In genomic region chr8:61486923-61487529, GRCm38 (mm10) we compare ENCODE assay signal across 7 mouse cellular contexts. TPM values are rescaled to one million over a fixed set of nuclear protein-coding genes. Genes with fewer than 3 reads are reported as not detected.
DNase-seq lines count a peak whose midpoint lies in the region; ATAC-seq and TF ChIP-seq lines count a peak whose summit lies in the region.

No protein-coding gene starts in this region.

- H3K36me3 ChIP-seq in lung, postnatal 0 days (ENCODE audit: insufficient read depth, low read length), result no peaks in the 10 kb centered on the region
- H3K36me3 ChIP-seq in forebrain, embryonic 15.5 days, result no peaks in the 10 kb centered on the region
- H3K36me3 ChIP-seq in liver, embryonic 14.5 days (replicated peaks; ENCODE audit: control insufficient read depth, insufficient read depth, low read depth), result no peaks in the 10 kb centered on the region
- peaks cover 3% of the 10 kb centered on the region; the same call in 1 of the 2 replicates for H3K36me3 ChIP-seq in stomach, postnatal 0 days (ENCODE audit: control insufficient read depth, insufficient read depth, low read length)

- H3K27ac ChIP-seq in lung, postnatal 0 days (ENCODE audit: low read length), result 0 out of 2 replicates have a peak overlapping the region, but pooled peaks have one; percentile 99
- peak overlapping the region; percentile 95; the same call in 1 of the 2 replicates for H3K27ac ChIP-seq in forebrain, embryonic 15.5 days (replicated peaks)
- no peak overlapping the region for H3K27ac ChIP-seq in liver, embryonic 14.5 days
- H3K27ac ChIP-seq in stomach, postnatal 0 days (replicated peaks), result no peak overlapping the region; the same call in 1 of the 2 replicates

- no peaks in the 10 kb centered on the region for H3K27me3 ChIP-seq in lung, postnatal 0 days (replicated peaks; ENCODE audit: insufficient read depth, low read length)
- no peaks in the 10 kb centered on the region for H3K27me3 ChIP-seq in forebrain, embryonic 15.5 days
- H3K27me3 ChIP-seq in liver, embryonic 14.5 days (ENCODE audit: control insufficient read depth, insufficient read depth, low read length), result no peaks in the 10 kb centered on the region
- H3K27me3 ChIP-seq in stomach, postnatal 0 days (ENCODE audit: control insufficient read depth, insufficient read depth, low read length), result no peaks in the 10 kb centered on the region

- no peak for TF ChIP-seq CTCF in lung, postnatal 0 days (IDR thresholded peaks at IDR 0.05)
- TF ChIP-seq CTCF in lung, adult 2 months (IDR thresholded peaks at IDR 0.05; ENCODE audit: insufficient read depth, low read length), result no peak
- TF ChIP-seq CTCF in liver, embryonic 14.5 days (IDR thresholded peaks at IDR 0.05; ENCODE audit: low read depth), result no peak
- no peak for TF ChIP-seq CTCF in stomach, postnatal 0 days (IDR thresholded peaks at IDR 0.05; ENCODE audit: low read depth)

- no peaks in the 10 kb centered on the region for H3K4me1 ChIP-seq in lung, postnatal 0 days (ENCODE audit: insufficient read depth, low read depth, low read length)
- peaks cover 3% of the 10 kb centered on the region; the same call in 1 of the 2 replicates for H3K4me1 ChIP-seq in lung, adult 2 months (ENCODE audit: control insufficient read depth, insufficient read depth, low read length)
- H3K4me1 ChIP-seq in forebrain, embryonic 15.5 days, result peaks cover 9% of the 10 kb centered on the region
- peaks cover 0 to 5% of the 10 kb centered on the region in 2 experiments; a peak in 2 of 4 replicates for H3K4me1 ChIP-seq in liver, embryonic 14.5 days (replicated peaks; ENCODE audit: control insufficient read depth in 2 of 2, insufficient read depth in 2 of 2, low read length in 1 of 2)
- no peaks in the 10 kb centered on the region; the same call in 1 of the 2 replicates for H3K4me1 ChIP-seq in stomach, postnatal 0 days (replicated peaks; ENCODE audit: control insufficient read depth, insufficient read depth)

- no peak overlapping the region for H3K4me3 ChIP-seq in lung, postnatal 0 days (ENCODE audit: low read depth, low read length)
- no peak overlapping the region for H3K4me3 ChIP-seq in lung, adult 2 months (replicated peaks; ENCODE audit: extremely low read depth, low read depth, low read length)
- H3K4me3 ChIP-seq in forebrain, embryonic 15.5 days, result peak overlapping the region; percentile 89; the same call in 1 of the 2 replicates
- H3K4me3 ChIP-seq in liver, embryonic 14.5 days (ENCODE audit: insufficient read depth in 1 of 2, low read depth in 2 of 2, low read length in 2 of 2), result peak overlapping the region; percentile 68 to 70; a peak in 3 of 4 replicates
- no peak overlapping the region for H3K4me3 ChIP-seq in stomach, postnatal 0 days (ENCODE audit: low read depth, low read length)

- H3K9me3 ChIP-seq in lung, postnatal 0 days (ENCODE audit: low read length), result no peaks in the 10 kb centered on the region
- no peaks in the 10 kb centered on the region for H3K9me3 ChIP-seq in forebrain, embryonic 15.5 days
- no peaks in the 10 kb centered on the region for H3K9me3 ChIP-seq in liver, embryonic 14.5 days (ENCODE audit: control insufficient read depth, low read length)
- no peaks in the 10 kb centered on the region for H3K9me3 ChIP-seq in stomach, postnatal 0 days (ENCODE audit: control insufficient read depth, low read length)

- TF ChIP-seq POLR2A in lung, adult 2 months (IDR thresholded peaks at IDR 0.05; ENCODE audit: borderline replicate concordance, extremely low read depth, low read depth, low read length), result no peak

- WGBS in lung, postnatal 0 days, result 96% methylated on average over 2 of the region's 2 CpGs
- 93% methylated on average over 2 of the region's 2 CpGs for WGBS in lung, adult 2 months
- 99% methylated on average over 2 of the region's 2 CpGs for WGBS in forebrain, embryonic 15.5 days
- 86% methylated on average over 2 of the region's 2 CpGs for WGBS in liver, embryonic 14.5 days (ENCODE audit: insufficient replicate concordance)
- WGBS in stomach, postnatal 0 days, result 92% methylated on average over 2 of the region's 2 CpGs

- DNase-seq in lung, postnatal 0 days (ENCODE audit: low spot score), result no peak
- no peak for DNase-seq in lung, adult 2 months
- DNase-seq in liver, embryonic 14.5 days (ENCODE audit: low read depth in 3 of 3, low spot score in 3 of 3), result no peak
- DNase-seq in stomach, postnatal 0 days (ENCODE audit: low spot score), result no peak
- DNase-seq in layer of hippocampus, adult 9-10 months (ENCODE audit: low spot score), result no peak
- DNase-seq in layer of hippocampus, adult 9-11 months, result no peak

- H3K4me2 ChIP-seq in lung, postnatal 0 days (replicated peaks; ENCODE audit: low read depth, low read length), result no peak overlapping the region
- H3K4me2 ChIP-seq in forebrain, embryonic 15.5 days (replicated peaks), result no peak overlapping the region; the same call in 1 of the 2 replicates
- peak overlapping the region; percentile 69; the same call in 1 of the 2 replicates for H3K4me2 ChIP-seq in liver, embryonic 14.5 days (ENCODE audit: low read depth)
- peak overlapping the region; percentile 84; the same call in 1 of the 2 replicates for H3K4me2 ChIP-seq in stomach, postnatal 0 days (replicated peaks; ENCODE audit: low read depth)

- no peak overlapping the region for H3K9ac ChIP-seq in lung, postnatal 0 days (replicated peaks; ENCODE audit: low read depth)
- H3K9ac ChIP-seq in forebrain, embryonic 15.5 days (replicated peaks), result no peak overlapping the region
- H3K9ac ChIP-seq in liver, embryonic 14.5 days (replicated peaks), result no peak overlapping the region
- H3K9ac ChIP-seq in stomach, postnatal 0 days (ENCODE audit: low read length), result no peak overlapping the region

- TF ChIP-seq EP300 in lung, postnatal 0 days (IDR thresholded peaks at IDR 0.05), result no peak
- TF ChIP-seq EP300 in liver, embryonic 14.5 days (IDR thresholded peaks at IDR 0.05; ENCODE audit: low read depth), result no peak
- TF ChIP-seq EP300 in stomach, postnatal 0 days (optimal IDR thresholded peaks at IDR 0.05), result no peak

- ATAC-seq in lung, postnatal 0 days, result no peak
- ATAC-seq in forebrain, embryonic 15.5 days (replicated peaks), result no peak; the same call in 1 of the 2 replicates
- peak; percentile 5; the same call in 1 of the 2 replicates for ATAC-seq in liver, embryonic 14.5 days (ENCODE audit: insufficient read depth)
- ATAC-seq in stomach, postnatal 0 days (ENCODE audit: low FRiP score, low TSS enrichment), result no peak

RNA-seq across cellular contexts. Expression of gene Cbr4, which starts 0.5 kb away (rescaled TPM):
- polyA plus RNA-seq in lung, postnatal 0 days (2015; fragmentation: Nextera tagmentation; extraction: Ambion mirVana), result 33.2 and 37.7 TPM in 2 replicates
- polyA plus RNA-seq in lung, adult 2 months (2012; rRNA removed), result 3.6 and 5.6 TPM in 2 replicates
- 19.2 and 23.8 TPM in 2 replicates for polyA plus RNA-seq in forebrain, embryonic 15.5 days (2015; fragmentation: Nextera tagmentation; extraction: Ambion mirVana)
- polyA plus RNA-seq in liver, embryonic 14.5 days (2012; rRNA removed), result 3.1 and 7.8 TPM in 2 replicates
- polyA plus RNA-seq in liver, embryonic 14.5 days (2014; fragmentation: Nextera tagmentation; extraction: Ambion mirVana), result 25.5 and 28.1 TPM in 2 replicates
- polyA plus RNA-seq in stomach, postnatal 0 days (2015; fragmentation: Nextera tagmentation; extraction: Ambion mirVana), result 42.7 and 47.0 TPM in 2 replicates

Comparison
In these comparisons a context has a peak if more than half of its experiments do, and no peak if none do; other contexts are left out.
1. H3K27ac ChIP-seq: peak in lung, postnatal 0 days (single experiment) and forebrain, embryonic 15.5 days (single experiment); none in liver, embryonic 14.5 days (single experiment) and stomach, postnatal 0 days (single experiment).
2. H3K4me2 ChIP-seq: peak in liver, embryonic 14.5 days (single experiment) and stomach, postnatal 0 days (single experiment); none in lung, postnatal 0 days (single experiment) and forebrain, embryonic 15.5 days (single experiment).
3. H3K4me3 ChIP-seq: peak in forebrain, embryonic 15.5 days (single experiment) and liver, embryonic 14.5 days (2 of 2); none in lung, postnatal 0 days (single experiment), lung, adult 2 months (single experiment) and stomach, postnatal 0 days (single experiment).